Mouse (Mus musculus): ENCODE data around the gene Ap1s1.

The Ap1s1 gene

DNA sequence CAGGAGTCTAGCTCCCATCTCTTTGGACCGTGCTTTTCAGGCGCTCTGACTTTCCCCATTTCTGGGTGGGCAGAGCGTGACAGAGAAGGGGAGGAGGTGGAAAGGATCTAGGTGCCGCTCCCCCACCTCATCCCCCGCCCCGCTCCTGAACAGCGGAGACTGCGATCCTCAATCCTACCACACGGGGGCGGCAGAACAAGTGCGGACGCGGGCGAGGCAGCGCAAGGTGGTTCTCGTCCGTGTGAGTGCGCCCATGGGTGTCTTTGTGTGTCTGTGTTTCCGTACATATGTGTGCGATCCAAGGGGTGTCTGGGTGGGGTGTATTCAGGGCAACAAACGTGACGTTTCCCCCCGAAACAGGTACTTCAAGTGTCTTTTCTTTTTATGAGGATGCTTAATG is 20.8 kb downstream of the Ap1s1 start:
- DNase-seq (ENCODE audit: low spot score in 2 of 2): peak; percentile 87 to 91

DNA sequence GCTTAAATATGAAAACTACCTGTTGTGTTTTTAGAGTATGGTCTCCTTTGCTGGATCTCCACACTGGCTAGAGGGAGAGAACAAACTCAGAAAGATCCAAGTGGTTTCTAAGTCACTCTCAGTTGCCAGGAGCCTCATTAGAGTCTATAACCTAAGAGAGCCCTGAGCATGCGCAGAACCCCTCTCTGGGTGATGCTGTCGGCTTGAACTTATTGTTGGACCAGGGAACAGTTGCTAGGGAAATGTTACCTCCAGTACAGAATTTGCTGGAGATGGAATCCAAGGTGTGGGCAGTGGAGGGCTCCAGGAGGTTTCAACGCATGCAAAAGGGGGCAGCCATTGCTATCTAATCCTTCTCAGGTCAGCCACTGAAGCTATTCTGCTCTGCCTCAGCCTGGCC is 21.6 kb downstream of the Ap1s1 start:
- DNase-seq (ENCODE audit: low spot score in 2 of 2): no peak

DNA sequence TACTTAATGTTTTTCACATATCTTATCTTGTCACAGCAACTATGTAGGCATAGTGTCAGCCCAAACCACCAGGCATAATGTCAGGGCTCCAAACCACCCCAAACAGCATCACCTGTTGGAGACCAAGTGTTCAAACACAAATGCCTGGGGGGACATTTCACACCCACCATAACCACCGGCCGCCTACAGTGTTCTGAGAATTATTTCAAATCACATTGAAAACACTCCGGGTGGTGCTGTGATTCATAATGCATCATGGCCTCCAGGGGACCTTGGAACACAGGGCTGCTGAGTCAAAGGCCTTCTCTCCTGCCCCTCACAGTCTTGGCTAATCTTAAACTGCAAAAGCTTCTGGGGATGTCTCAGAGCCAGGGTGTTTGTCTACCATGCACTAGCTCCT is 30.0 kb downstream of the Ap1s1 start:
- no peak for DNase-seq (ENCODE audit: low spot score in 2 of 2)

DNA sequence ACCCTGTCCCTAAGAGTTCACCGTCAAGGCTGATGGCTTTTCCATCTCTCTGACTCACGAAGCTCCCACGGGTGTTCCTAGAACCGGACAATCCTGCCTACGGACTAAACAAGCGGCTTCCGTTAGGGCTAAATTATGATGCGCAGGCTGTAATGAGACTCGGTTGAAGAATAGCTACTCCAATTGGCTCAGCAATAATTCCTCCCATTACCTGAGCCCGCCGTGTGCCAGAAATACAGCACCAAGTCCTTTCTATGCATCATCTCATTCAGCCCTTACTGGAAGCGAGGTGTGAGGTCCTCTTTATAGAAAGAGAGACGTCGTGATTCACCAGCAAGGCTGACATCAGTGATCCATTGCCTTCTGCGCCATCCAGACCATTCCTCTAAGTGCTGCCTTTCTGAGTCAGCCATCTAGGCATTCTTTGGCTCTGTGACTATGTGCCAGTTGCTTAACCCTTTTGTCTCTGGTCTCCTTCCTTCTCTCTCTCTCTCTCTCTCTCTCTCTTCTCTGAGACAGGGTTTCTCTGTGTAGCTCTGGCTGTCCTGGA is 33.5 kb downstream of the Ap1s1 start:
- DNase-seq (ENCODE audit: low spot score in 2 of 2): no peak

DNA sequence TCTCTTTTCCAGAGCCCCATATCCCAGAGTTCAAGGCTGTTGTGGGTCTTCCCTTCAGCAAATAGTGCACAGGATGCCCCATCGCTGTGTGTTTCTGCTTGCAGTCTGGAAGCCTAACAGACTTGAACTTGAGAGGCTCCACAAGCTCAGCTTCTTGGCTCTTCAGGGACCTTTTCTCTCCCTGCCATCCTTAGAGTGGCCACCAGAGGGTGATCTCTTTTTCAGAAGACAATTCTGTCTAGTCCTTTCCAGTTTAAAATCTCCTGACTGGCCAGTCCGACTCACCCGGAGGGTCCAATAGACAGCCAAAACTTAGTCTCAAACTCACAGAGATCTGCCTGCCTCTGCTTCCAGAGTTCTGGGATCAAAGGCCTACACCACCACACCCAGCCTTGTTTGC is 35.9 kb downstream of the Ap1s1 start:
- DNase-seq (ENCODE audit: low spot score in 2 of 2): peak; percentile 72 to 75

DNA sequence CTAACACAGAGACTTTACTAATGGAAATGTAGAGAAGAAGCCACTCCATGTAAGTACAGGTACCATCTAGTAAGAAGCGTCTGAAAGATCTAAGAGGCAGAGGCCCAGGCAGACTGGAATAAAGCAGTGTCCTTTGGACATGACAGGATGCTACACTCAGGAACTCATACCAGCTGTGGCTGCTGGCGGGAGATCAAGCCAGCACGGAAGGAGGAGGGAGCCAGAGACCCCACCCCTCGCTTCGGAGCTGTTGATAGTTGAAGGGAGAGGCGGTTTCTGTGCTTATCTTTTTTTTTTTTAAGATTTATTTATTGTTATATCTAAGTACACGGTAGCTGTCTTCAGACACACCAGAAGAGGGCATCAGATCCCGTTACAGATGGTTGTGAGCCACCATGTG is 38.7 kb downstream of the Ap1s1 start:
- no peak for DNase-seq (ENCODE audit: low spot score in 2 of 2)

DNA sequence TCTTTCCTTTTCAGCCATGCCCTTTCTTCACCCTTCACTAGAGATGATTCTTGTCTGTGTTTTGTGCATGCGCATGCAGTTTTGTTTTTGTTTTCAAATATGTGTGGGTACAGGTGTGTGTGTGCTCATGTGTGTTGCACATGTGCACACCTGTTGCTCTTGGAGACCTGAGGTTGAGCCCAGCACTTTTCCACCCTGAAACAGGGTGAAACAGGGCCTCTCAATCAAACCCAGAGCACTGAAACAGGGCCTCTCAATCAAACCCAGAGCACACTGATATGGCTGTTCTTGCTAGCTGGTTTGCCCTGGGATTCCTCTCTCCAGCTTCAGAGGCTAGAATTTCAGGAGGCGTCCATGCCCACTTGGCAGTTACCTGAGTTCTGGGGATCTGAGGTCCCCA is 45.3 kb downstream of the Ap1s1 start:
- no peak for DNase-seq (ENCODE audit: low spot score in 2 of 2)

DNA sequence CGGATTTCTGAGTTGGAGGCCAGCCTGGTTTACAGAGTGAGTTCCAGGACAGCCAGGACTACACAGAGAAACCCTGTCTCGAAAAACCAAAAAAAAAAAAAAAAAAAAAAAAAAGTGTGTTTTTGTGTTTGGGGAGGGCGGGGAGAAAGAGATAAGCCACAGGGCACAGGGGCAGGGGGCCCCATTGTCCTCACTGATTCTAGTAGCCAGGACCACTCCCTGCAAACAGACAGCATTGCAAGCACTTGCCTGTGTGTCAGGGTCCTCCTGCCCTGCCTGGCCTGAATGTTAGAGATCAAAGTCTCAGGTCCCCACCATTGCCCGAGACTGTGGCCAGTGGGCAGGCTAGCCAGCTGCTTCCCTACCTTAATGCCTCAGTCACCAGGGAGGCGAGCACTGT is 46.5 kb downstream of the Ap1s1 start:
- DNase-seq (ENCODE audit: low spot score in 2 of 2): no peak

DNA sequence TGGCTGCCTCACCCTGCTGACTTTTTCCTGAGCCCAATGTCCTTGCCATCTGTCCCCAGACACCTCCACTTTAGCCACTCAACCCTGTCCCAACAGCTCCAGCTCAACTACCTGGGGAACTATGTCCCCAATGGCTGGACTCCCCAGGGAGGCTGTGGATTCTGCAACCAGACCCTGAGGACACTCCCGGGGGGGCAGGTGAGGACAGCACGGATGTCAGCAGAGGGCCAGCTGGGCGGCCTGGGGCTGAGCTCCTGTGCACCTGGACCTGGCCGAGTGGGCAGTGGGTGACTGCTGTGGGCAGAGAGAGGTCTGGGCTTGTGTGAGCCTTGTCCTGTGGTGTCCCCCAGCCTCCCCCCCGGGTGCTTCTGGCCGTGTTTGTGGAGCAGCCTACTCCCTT is 56.1 kb downstream of the Ap1s1 start:
- no peak for DNase-seq (ENCODE audit: low spot score in 2 of 2)

DNA sequence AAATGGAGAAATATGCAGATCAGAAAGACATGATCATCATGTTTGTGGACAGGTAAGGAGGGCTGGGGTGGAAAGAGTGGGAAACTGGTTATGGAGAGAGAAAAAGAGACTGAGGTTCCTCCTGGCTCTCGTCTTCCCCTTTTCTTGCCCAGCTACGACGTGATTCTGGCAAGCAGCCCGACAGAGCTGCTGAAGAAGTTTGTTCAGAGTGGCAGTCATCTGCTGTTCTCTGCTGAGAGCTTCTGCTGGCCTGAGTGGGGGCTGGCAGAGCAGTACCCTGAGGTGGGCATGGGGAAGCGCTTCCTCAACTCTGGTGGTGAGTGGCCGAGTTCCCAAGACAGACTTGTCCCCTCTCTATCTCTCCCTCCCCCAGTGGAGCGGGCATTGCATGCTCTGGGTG is 57.5 kb downstream of the Ap1s1 start:
- peak; percentile 28 to 41 for DNase-seq (ENCODE audit: low spot score in 2 of 2)

DNA sequence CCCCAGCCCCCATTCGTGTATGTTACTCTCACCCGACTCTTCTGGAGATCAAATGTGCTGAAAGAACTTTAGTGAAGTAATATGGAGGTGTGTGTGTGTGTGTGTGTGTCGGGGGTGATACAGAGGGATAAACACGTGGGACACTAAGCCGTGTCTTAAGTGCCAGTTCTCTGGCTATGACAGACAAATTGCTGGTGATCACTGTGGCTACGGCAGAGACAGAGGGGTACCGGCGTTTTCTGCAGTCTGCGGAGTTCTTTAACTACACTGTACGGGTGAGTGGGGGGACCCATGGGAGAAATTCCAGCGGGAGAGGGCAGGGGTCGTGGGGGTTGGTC is 58.0 kb downstream of the Ap1s1 start, which contains the start of gene Znhit1:
Gene Znhit1, minus strand, starts transcription at position 88 of the 338 bp plus-strand sequence.
- no peak for DNase-seq (ENCODE audit: low spot score in 2 of 2)

DNA sequence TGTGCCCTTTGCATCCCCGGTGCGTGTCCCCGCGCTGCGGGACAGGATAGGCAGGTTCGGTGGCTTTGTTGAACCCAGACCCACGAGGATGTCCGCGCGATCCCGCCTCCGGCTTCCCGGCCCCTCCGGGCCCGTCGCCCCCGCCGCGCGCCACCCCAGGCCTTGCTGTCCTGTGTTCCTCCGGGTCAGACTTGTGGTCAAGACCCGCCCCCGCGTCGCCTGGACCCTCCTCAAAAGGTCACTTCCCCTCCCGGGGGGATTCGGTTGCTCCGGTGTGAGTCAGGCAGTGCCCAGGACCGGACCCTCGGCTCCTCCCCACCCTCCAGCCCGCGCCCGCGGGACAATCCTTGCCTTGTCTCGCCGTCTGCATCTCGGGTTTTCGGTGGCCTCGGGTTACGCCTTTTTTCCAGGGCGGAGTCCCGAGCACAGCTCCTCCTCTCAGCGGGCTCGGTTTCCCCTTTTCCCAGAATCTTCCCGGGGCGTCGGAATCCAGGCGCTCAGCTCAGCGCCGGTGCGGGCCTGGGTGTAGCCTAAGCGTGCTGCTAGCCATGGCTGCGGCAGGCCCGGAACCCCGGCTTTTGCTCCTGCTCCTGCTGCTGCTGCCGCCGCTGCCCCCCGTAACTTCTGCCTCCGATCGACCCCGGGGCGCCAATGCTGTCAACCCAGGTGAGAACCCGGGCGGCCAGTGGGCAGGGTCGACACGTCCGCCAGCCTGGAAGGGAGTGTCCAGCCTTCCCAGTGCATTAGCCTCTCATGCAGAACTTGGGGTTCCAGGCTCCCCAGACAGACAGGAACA is 58.6 kb downstream of the Ap1s1 start:
- peak; percentile 76 to 77 for DNase-seq (ENCODE audit: low spot score in 2 of 2)

DNA sequence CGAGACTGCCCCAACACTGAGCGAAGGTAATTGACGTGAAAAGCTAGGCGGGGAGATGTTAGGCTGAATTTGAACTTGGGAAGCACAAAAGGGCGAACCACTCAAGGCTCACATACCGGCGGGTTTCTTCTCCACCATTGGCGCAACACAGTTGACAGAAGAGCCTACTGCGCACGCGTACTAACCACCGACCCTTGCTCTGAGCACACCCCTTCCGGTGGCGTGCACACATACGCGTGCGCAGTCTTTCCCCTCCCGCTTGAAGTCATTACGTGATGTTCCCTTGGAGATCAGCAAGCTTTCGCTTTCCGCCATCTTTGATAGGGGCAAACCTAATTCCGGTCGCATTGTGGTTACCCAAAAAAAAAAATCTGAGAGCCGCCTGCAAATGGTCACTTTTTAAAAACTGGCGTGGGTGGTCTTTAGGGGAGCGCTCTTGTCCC is 59.2 kb downstream of the Ap1s1 start, which contains the start of gene Plod3:
Gene Plod3, plus strand, starts transcription at position 325 of the 443 bp plus-strand sequence.
- DNase-seq (ENCODE audit: low spot score in 2 of 2): peak; percentile 96
